Mouse (Mus musculus) cerebellum, adult 2 months (tissue): Measurements from ENCODE around the gene Hdac7. TPM values are rescaled to one million over a fixed set of nuclear protein-coding genes. Genes with fewer than 3 reads are reported as not detected.

Experiments used
- DNase-seq, 2 experiments: peaks; one replicate each; pipeline ENCODE4 v3.0.0; 2021
- H3K27ac ChIP-seq: fragments of 200-500 bp; 2 replicates; pipeline ENCODE4 v1.5.1; 2012; ENCODE audit warnings: low read length, control low read depth, inconsistent platforms; ENCODE audit not compliant: insufficient read depth
- H3K27me3 ChIP-seq: fragments of 200-500 bp; 2 replicates; pipeline ENCODE4 v1.6.1; 2012; ENCODE audit warnings: inconsistent platforms, mild to moderate bottlenecking, low read length, moderate library complexity; ENCODE audit not compliant: control insufficient read depth, insufficient read depth
- H3K4me1 ChIP-seq: fragments of 200-500 bp; 2 replicates; pipeline ENCODE4 v1.6.1; 2011; ENCODE audit warnings: low read length; ENCODE audit not compliant: control insufficient read depth, insufficient read depth
- H3K4me3 ChIP-seq: fragments of 200-500 bp; replicated peaks from 2 replicates; pipeline ENCODE3; 2011; ENCODE audit warnings: mild to moderate bottlenecking, low read depth, low read length, control low read depth; ENCODE audit not compliant: insufficient read depth
- CTCF ChIP-seq: fragments of 200-500 bp; IDR thresholded peaks from 2 replicates; pipeline ENCODE4 v1.5.1; 2011; ENCODE audit warnings: low read depth, mild to moderate bottlenecking, control low read depth, low read length, moderate library complexity, borderline replicate concordance; ENCODE audit not compliant: insufficient read depth
- POLR2A ChIP-seq: fragments of 200-500 bp; IDR thresholded peaks from 2 replicates; pipeline ENCODE4 v1.6.1; 2011; ENCODE audit warnings: low read length, control low read depth, borderline replicate concordance; ENCODE audit not compliant: insufficient read depth
- WGBS: fragments of 180-500 bp; shearing (Covaris S2); methylation state at CpG from one replicate; pipeline ENCODE4 v1.1.7; 2018; 5-methylcytosine and 5-hydroxymethylcytosine counted together
- polyA plus RNA-seq: library from polyadenylated mRNA; depleted of rRNA; stranded (reverse); fragments of >200 nt; gene quantifications from 2 replicates; pipeline ENCODE4 v1.2.3, GENCODE M21; 2012

The Hdac7 gene
- polyA plus RNA-seq, 1 experiment, result 40.9 TPM

DNA sequence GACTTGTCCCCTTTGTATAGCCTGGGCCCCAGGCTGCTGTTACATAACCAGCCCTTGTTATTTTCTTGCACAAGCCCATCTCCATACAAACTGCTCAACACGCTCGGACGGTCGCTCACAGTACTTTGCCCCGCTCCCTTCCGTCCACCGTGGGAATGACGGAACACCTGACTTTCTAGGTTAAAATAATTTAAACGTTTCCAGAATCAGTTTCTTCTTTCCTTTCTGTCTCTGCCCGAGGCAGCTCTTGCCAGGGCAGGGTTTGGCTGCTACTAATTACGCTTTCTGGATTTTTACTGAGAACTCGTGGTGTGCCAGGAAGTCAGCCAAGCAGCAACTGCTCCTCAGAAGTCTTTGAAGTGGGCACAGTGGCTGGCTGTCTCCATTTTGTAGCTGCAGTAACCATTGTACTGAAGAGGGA, 63.7 kb downstream of the Hdac7 start:
- 58% methylated on average over 12 of the region's 12 CpGs for WGBS
- H3K4me1 ChIP-seq, result no peaks in the 10 kb centered on the region; the same call in 1 of the 2 replicates
- H3K4me3 ChIP-seq, result no peak overlapping the region
- no peak for DNase-seq
- H3K27me3 ChIP-seq, result no peaks in the 10 kb centered on the region
- TF ChIP-seq POLR2A (no peak), CTCF (no peak)
- no peak overlapping the region for H3K27ac ChIP-seq

DNA sequence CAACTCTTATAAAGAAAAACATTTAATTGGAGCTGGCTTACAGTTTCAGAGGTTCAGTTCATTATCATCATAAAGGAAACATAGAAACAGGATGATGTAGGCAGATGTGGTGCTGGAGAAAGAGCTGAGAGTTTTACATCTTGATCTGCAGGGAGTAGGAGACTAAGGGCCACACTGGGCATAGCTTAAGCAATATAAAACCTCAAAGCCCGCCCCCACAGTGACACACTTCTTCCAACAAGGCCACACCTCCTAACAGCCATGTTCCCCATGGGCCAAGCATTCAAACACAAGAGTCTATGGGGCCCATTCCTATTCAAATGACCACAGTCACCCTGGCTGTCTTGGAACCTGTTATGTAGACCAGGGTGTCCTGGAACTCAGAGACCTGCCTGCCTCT, 64.7 kb downstream of the Hdac7 start:
- Histone ChIP-seq H3K4me1 (no peaks in the 10 kb centered on the region), H3K4me3 (no peak overlapping the region), H3K27ac (no peak overlapping the region), H3K27me3 (no peaks in the 10 kb centered on the region)
- WGBS, result 100% methylated on average over 1 of the region's 1 CpGs
- TF ChIP-seq CTCF (no peak), POLR2A (no peak)
- no peak for DNase-seq

DNA sequence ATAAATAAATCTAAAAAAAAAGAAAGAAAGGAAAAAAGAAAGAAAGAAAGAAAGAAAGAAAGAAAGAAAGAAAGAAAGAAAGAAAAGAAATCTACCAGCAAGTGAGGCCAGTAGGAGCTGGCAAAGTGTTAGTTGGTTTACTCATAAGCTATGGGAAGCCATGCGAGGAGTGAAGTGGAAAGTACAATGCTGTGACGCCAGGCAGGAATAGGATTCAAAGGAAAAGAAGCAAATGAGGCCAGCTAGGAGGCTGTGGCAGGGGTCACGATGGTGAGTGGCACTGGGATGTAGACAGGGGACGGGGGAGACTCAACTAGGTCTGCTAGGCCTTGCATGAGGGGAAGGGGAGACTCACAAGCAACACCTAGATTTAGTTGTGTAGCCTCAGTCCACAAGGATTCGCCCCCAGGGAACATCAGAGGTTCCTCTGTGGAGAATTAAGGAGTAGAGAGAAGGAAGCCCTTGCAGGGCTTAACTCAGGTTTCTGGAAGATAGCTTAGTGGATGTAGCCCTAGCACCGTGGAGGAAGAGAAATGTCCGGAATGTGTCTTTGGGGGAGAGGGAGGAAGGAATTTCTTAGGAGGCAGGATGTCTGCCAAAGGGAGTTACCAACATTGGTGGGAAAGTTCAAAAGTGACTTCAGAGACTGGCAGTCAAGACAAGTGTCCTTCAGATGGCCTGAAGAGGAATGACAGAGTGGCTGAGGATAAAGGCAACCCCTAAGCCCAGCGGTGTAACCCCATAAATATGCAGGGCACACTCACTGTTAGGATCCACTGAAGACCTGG, 65.8 kb downstream of the Hdac7 start, which contains the start of gene Slc48a1:
Slc48a1 (plus strand) TSS at position 210 of the 788 bp plus-strand sequence.
- no peak within 1 kb of the TSS for H3K27ac ChIP-seq
- H3K27me3 ChIP-seq, result no peaks in the 10 kb centered on the region
- 88% methylated on average over 8 of the region's 8 CpGs for WGBS
- H3K4me1 ChIP-seq, result no peaks in the 10 kb centered on the region
- no peak within 1 kb of the TSS for H3K4me3 ChIP-seq
- no peak for DNase-seq
- no peak for TF ChIP-seq POLR2A
- TF ChIP-seq CTCF, result no peak

DNA sequence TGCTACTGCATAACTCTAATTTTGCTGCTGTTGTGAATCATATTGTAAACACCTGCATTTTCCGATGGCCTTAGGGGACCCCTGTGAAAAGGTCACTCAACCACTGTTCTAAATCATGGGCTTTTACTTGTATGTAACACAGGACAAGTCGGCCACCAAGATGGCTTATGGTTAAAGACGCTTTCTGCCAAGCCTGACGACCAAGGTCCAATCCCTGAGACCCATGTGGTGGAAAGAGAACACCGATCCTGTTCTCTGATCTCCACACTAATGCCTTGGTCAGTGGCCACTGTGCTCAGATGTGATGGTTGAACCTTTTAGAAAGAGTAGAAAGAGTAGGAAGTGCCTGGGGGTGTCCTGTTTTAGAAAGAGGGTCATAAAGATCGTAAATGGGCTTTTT, 67.4 kb downstream of the Hdac7 start:
- no peaks in the 10 kb centered on the region for H3K27me3 ChIP-seq
- TF ChIP-seq POLR2A (no peak), CTCF (no peak)
- no peaks in the 10 kb centered on the region for H3K4me1 ChIP-seq
- no peak overlapping the region for H3K4me3 ChIP-seq
- no peak overlapping the region for H3K27ac ChIP-seq
- DNase-seq, result no peak
- 85% methylated on average over 6 of the region's 6 CpGs for WGBS

DNA sequence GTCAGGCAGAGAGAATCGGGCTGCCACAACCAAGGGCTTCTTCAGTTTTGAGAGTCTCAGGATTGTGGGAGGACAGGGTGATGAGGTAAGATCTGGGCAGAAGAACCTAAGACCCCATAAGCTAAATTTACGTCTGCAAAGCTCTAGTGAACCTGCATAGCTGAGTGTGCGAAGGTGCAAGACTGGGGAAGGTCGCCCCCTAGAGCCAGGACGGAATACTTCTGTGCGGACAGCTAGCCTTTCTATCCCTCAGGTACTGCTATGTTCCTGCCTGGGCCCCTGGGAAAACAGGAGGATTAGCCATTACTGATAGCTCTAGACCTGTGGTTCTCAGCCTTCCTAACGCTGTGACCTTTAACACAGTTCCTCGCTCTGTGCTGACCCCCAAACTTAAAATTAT, 67.8 kb downstream of the Hdac7 start:
- 13% methylated on average over 8 of the region's 8 CpGs for WGBS

DNA sequence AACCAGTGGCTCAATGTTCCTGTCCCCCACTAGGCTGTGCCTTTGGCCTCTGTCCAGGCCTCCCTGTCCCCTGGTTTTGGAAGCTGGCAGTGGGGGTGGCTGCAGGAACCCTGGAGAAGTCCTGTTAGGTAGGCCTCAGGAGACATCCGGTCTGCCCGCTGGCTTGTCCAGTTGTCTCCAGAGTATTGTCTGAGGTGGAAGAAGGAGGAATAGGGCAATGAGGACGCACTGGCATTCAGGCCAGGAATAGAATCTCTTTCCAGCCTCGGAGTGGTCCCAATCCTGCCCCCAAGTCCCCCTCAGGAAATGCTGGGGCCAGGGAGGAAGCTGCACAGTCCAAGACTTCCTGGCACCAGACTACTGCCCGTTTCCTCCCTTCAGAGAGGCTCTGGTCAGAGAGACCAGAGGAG, 70.3 kb downstream of the Hdac7 start:
- DNase-seq, result no peak

More for the DNA sequence above, 67.8 kb downstream of the Hdac7 start:
- peak; percentile 88 for TF ChIP-seq CTCF
- no peak for TF ChIP-seq POLR2A
- Histone ChIP-seq H3K27ac (no peak overlapping the region), H3K27me3 (no peaks in the 10 kb centered on the region), H3K4me3 (no peak overlapping the region), H3K4me1 (no peaks in the 10 kb centered on the region)
- peak; percentile 66 to 76 for DNase-seq

DNA sequence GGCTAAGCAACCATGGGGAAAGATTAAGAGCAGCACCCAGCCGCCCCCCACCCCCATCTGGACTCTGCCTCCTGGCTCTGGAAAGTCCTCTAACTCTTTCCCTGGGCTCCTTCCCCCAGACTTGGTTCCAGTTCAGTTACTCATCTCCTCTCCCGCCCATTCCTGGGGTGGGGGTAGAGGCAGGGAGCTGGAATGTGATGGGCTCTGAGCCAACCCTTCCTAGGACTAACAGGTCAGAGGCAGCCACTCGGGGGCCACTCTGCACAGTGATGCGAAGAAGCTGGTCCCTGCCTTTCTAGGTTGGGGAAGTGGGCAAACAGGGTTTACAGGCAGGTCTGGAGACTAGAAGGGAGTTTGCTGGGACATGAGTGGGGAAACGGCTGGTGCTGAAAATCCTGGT, 71.2 kb downstream of the Hdac7 start:
- Histone ChIP-seq H3K27ac (no peak overlapping the region), H3K27me3 (no peaks in the 10 kb centered on the region), H3K4me1 (no peaks in the 10 kb centered on the region), H3K4me3 (no peak overlapping the region)
- 39% methylated on average over 5 of the region's 5 CpGs for WGBS
- no peak for DNase-seq
- TF ChIP-seq CTCF, result no peak
- TF ChIP-seq POLR2A, result no peak

More for the DNA sequence above, 70.3 kb downstream of the Hdac7 start:
- TF ChIP-seq POLR2A (no peak), CTCF (no peak)
- H3K4me3 ChIP-seq, result no peak overlapping the region
- H3K4me1 ChIP-seq, result no peaks in the 10 kb centered on the region
- no peak overlapping the region for H3K27ac ChIP-seq
- WGBS, result 57% methylated on average over 5 of the region's 5 CpGs
- H3K27me3 ChIP-seq, result no peaks in the 10 kb centered on the region

DNA sequence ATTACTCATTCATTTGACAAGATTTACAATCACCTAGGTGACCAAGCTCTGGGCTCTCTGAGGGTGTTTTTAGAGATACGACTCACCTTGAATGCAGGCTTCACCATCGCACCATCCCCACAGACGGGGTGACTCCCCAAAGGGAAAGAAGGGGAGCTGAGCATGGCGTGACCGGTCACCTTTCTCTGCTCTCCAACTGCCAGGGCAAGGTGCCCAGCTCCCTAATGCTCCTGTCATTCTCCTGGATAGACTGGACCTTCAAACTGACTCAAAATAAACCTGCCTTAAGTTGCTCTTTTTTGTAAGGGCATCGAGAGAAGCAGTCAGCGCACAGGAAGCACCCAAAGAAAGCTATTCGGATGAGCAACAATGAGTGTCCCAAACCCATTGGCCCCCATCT, 74.0 kb downstream of the Hdac7 start:
- 77% methylated on average over 8 of the region's 8 CpGs for WGBS
- Histone ChIP-seq H3K27me3 (no peaks in the 10 kb centered on the region), H3K4me3 (no peak overlapping the region), H3K27ac (no peak overlapping the region), H3K4me1 (0 out of 2 replicates have a peak, but pooled peaks cover 3% of the 10 kb centered on the region)
- DNase-seq, result no peak
- TF ChIP-seq CTCF (no peak), POLR2A (no peak)
